Mouse (Mus musculus): Measurements from ENCODE around the gene Nfat5.

Nfat5 gene

GRCm38 (mm10) chr8:107292928-107293601 lies at the start of gene Nfat5:
TSS of gene Nfat5 (plus strand) at chr8:107293470.
- peak; percentile 96 for DNase-seq

GRCm38 (mm10) chr8:107244218-107244617 lies 49.1 kb upstream of the Nfat5 start:
- no peak for DNase-seq

- no peak for DNase-seq
These were observed 44.8 kb upstream of the Nfat5 start for GRCm38 (mm10) chr8:107248456-107248855.

- DNase-seq, result no peak
These were observed 41.7 kb upstream of the Nfat5 start for GRCm38 (mm10) chr8:107251481-107252104.

- no peak for DNase-seq
These were observed 40.1 kb upstream of the Nfat5 start for GRCm38 (mm10) chr8:107253121-107253520.

- DNase-seq, result no peak
These were observed 38.9 kb upstream of the Nfat5 start for GRCm38 (mm10) chr8:107254403-107254802.

GRCm38 (mm10) chr8:107254951-107255457 lies 38.3 kb upstream of the Nfat5 start:
- no peak for DNase-seq

- DNase-seq, result no peak
These were observed 36.0 kb upstream of the Nfat5 start for GRCm38 (mm10) chr8:107257223-107257622.

- no peak for DNase-seq
These were observed 33.1 kb upstream of the Nfat5 start for GRCm38 (mm10) chr8:107260120-107260519.

- DNase-seq, result no peak
These were observed 32.1 kb upstream of the Nfat5 start for GRCm38 (mm10) chr8:107261172-107261571.

GRCm38 (mm10) chr8:107262046-107262705 lies 31.1 kb upstream of the Nfat5 start:
- no peak for DNase-seq

- DNase-seq, result no peak
These were observed 27.5 kb upstream of the Nfat5 start for GRCm38 (mm10) chr8:107265811-107266210.

- DNase-seq, result no peak
These were observed 24.8 kb upstream of the Nfat5 start for GRCm38 (mm10) chr8:107268501-107268900.

GRCm38 (mm10) chr8:107269191-107269590 lies 24.1 kb upstream of the Nfat5 start:
- no peak for DNase-seq

GRCm38 (mm10) chr8:107269617-107270139 lies 23.6 kb upstream of the Nfat5 start:
- DNase-seq, result no peak

GRCm38 (mm10) chr8:107270287-107270686 lies 23.0 kb upstream of the Nfat5 start:
- no peak for DNase-seq

- no peak for DNase-seq
These were observed 22.5 kb upstream of the Nfat5 start for GRCm38 (mm10) chr8:107270751-107271150.

- DNase-seq, result no peak
These were observed 15.9 kb upstream of the Nfat5 start for GRCm38 (mm10) chr8:107277323-107277883.

GRCm38 (mm10) chr8:107278571-107278970 lies 14.7 kb upstream of the Nfat5 start:
- no peak for DNase-seq

GRCm38 (mm10) chr8:107286686-107287085 lies 6.6 kb upstream of the Nfat5 start:
- DNase-seq, result no peak

- DNase-seq, result no peak
These were observed 5.7 kb upstream of the Nfat5 start for GRCm38 (mm10) chr8:107287522-107287921.

- DNase-seq, result no peak
These were observed 2.1 kb upstream of the Nfat5 start for GRCm38 (mm10) chr8:107291171-107291601.
